Mouse (Mus musculus): ENCODE measurements at regions not wholly inside any gene's neighbourhood (a gene's known extent, or its start where the extent isn't known, plus 50 kb on each side); places are given as distances from the start of the nearest gene placed in this dataset.

GRCm38 (mm10) chr19:6654550-6654949 lies 111.7 kb upstream of the Slc22a12 start:
- no peak for TF ChIP-seq CTCF (IDR thresholded peaks at IDR 0.05; ENCODE audit: insufficient read depth, low read depth, low read length)
- no peak for TF ChIP-seq POLR2A (IDR thresholded peaks at IDR 0.05; ENCODE audit: insufficient read depth, low read depth, low read length)

All from olfactory bulb, adult 2 months (tissue).